Mouse (Mus musculus) adipocyte (in vitro differentiated cells): ENCODE results near the gene Top3a.

ENCODE experiments used
- DNase-seq: peaks from one replicate; pipeline ENCODE4 v3.0.0-alpha.2; 2016; ENCODE audit warnings: low spot score

Top3a gene

GRCm38 (mm10) chr11:60711218-60711617, 65.9 kb downstream of the Top3a start:
- no peak for DNase-seq

DNA sequence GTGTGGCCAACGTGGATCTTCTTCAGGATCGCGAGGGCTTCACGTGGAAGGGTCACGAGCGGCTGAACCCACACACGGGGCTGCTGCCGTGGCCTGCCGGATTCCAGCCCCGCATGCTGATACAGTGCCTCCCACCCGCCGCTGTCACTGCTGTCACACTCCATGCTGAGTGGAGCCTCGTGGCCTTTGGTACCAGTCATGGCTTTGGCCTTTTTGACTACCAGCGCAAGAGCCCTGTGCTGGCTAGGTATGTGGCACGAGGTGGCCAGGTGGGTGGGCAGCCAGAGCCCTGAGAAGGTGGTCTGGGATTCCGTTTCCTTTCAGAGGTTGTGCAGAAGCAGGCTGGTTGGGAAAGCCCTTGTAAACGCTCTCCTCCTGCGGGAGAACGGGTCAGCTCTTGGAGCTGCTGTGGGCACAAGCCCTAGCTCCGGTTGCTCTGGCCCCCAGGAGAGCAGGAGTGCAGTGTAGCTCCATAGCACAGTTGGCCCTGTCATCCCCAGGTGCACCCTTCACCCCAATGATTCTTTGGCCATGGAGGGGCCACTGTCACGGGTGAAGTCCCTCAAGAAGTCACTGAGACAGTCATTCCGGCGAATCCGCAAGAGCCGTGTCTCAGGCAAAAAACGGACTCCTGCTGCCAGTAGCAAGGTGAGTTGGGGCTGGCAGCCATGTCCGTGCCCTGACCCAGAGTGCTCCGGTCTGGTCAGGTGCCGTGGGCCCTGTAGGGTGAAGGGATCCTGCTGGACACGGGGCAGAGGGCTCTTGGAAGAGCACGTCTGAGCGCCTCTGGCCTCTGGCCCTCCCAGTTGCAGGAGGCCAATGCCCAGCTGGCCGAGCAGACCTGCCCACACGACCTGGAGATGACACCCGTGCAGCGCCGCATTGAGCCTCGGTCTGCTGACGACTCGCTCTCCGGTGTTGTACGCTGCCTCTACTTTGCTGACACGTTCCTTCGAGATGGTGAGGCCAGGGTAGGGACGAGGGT, 67.4 kb downstream of the Top3a start:
- DNase-seq: no peak

- no peak for DNase-seq
Observed at GRCm38 (mm10) chr11:60708631-60709030, 68.5 kb downstream of the Top3a start.

- DNase-seq: peak; percentile 93
Observed at GRCm38 (mm10) chr11:60707672-60708071, 69.5 kb downstream of the Top3a start.

DNA sequence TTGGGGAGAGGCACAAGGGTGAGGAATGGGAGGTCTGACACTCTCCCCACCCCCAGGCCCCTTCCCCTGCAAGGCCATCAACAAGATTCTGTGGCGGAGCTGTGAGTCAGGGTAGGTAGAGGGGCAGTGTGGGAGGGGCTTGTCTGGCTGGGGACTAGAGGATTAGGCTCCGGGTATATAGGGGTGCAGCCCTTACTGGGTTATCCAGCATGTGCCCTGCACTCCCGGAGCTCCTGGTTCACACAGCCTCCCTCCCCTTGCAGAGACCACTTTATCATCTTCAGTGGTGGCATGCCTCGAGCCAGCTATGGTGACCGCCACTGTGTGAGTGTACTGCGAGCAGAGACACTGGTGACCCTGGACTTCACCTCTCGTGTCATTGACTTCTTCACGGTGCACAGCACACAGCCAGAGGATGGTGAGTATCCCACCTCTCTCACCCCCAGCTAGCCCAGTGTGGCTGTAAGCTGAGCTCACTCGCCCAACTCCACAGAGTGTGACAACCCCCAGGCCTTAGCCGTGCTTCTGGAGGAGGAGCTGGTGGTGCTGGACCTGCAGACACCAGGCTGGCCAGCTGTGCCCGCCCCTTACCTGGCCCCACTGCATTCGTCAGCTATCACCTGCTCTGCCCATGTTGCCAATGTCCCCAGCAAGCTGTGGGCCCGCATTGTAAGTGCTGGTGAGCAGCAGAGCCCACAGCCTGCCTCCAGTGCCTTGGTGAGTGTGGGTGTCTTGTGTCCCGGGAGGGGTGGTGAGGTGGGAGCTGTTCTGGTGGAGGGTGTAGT, 70.3 kb downstream of the Top3a start:
- no peak for DNase-seq

GRCm38 (mm10) chr11:60706076-60706475, 71.1 kb downstream of the Top3a start:
- no peak for DNase-seq

DNA sequence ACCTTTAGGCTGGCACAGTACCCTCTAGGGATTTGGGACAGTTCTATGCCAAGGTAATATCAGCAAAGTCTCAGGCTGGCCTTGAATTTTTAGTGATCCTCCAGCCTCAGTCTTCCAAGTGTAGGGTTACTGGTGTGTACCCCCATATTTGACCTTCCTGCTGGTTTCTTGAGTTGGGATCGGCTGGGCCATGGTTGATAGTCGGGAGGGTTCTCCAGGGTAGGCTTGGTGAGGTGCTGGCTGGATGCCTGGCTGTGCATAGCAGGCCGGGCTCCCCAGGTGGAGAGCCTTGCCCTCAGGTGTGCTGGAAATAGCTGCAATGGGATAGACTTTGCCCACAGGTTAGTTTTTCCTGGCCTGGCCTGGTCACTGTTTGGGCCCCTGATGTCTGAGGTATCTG, 71.9 kb downstream of the Top3a start:
- DNase-seq: no peak

DNA sequence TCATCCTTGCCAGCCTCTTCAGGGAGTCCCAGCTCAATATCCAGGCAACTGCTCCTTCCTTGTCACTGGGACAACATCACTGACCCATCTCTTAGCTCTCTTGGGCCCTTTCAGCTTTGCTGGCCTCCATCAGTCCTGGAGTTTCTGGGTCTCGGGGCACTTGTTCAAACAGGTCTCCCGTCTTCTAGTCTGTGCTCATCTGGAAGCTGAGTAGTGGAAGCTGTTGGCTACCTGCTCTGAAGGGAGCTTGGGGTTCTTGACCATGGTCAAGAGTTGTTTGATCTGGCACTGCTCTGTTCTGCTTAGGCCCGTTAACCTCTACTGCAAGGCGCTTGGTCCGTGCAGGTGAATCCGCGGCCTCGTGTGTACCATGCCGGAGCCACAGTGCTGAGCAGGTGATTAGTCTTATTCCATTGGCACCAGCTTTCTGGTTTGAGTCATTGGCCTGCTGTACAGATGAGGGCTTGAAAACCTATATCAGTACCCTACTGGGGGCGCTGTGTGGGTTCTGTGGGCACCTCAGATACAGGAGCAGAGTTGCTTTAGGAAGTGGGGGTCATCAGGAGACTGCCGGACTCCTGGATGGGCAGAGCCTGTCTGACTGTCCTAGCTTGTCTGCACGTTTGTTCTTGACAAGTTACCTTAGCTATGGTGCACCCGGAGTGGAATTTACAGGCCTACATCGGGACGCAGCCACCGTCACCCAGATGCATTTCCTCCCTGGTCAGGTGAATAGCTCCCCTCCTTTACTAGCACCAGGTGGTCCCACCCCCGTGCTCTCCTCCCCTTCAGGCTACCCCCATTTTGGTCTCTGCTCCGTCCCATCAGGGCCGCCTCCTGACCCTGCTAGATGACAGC, 72.9 kb downstream of the Top3a start:
- DNase-seq: no peak

- peak; percentile 53 for DNase-seq
Observed at GRCm38 (mm10) chr11:60703131-60703530, 74.0 kb downstream of the Top3a start.

GRCm38 (mm10) chr11:60701611-60702010, 75.6 kb downstream of the Top3a start:
- no peak for DNase-seq

- DNase-seq: no peak
Observed at GRCm38 (mm10) chr11:60700320-60701185, 76.6 kb downstream of the Top3a start.

- DNase-seq: peak; percentile 87
Observed at GRCm38 (mm10) chr11:60699524-60700075, 77.6 kb downstream of the Top3a start, which contains the start of gene Llgl1. Gene Llgl1 (plus strand): TSS chr11:60699723.

GRCm38 (mm10) chr11:60698806-60699523, 78.2 kb downstream of the Top3a start:
- DNase-seq: peak; percentile 55

DNA sequence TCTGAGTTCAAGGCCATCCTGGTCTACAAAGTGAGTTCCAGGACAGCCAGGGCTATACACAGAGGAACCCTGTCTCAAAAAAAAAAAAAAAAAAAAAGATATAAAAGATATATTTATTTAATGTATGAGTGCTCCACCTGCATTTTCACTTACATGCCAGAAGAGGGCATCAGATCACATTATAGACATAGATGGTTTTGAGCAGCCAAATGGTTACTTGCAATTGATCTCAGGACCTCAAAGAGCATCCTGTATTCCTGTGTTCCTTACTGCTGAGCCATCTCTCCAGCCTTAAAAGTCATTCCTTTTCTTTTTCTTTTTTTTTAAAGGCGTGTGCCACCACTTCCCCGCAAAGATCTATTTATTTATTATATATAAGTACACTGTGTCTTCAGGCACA, 79.6 kb downstream of the Top3a start:
- peak; percentile 34 for DNase-seq

- no peak for DNase-seq
Observed at GRCm38 (mm10) chr11:60696165-60696564, 81.0 kb downstream of the Top3a start.
